Mouse (Mus musculus): ENCODE results near the gene Shc1.

Shc1 gene

DNA sequence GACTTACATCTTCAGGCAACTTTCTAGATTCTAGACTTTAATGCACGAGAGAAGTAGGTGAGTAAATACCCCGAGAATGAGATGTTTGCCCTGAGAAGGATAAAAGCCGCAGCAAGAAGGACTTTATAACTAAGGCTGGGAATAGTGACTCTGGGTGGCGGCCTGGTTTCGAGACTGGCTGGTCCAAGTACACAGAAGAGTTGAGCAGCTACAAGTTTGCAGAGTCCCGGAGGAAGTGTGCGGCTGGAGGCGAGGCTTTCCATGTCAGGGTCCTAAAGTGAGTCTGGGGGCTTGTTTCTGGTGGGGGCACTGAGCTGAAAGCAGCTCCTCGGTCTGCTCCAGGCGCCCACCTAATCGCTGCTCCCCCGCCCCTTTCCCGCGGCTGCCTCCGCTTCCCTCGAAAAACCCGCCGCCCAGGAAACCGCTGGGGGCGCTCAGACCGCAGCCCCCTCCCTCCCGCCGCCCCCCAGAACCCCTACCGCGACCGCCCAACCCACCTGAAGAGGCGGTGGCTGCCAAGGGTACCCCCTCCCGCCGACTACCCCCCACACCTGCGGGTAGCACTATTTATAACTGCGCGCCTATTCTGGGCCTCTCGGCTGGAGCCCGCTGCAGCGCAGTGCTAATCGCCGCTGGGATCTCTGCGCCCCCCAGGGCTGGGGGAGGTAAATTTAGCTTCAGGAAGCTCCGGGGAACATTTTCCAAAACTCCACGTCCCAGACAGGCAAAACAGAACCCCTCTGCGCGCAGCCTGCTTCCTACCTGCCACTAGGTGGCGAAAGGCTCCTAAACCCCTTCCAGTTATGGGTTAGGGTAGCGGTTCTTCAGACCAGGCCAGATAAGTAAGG lies 22.2 kb upstream of the Shc1 start:
- CTCF ChIA-PET: interaction anchor here (0.5 to 9.2 kb wide), 77 partner anchors 8 to 784 kb away, joined by 3 to 148 read pairs (median 4); partner anchors contain the start of genes Cks1b (in 3 of the 4), Flad1 (in 3 of the 4), Pmvk (in 3 of the 4) and Shc1 (in 3 of the 4)

DNA sequence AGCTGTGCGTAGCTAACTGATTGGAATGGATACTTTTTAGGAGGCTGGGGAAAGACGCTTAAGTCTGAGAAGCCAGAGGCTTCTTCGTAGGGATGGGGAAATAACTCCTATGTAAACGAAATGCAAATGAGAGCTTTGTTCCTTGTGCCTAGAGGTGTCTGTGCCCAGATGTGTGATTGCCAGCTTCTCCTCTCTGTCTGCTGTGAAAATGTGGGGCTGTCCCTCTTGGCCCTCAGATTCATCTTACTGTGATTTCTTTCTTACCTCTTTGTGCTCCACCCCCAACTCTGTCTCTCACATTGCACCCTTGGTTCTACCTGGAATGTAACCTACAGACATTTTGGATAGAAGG lies 21.6 kb upstream of the Shc1 start:
- CTCF ChIA-PET: interaction anchor here (0.5 to 9.2 kb wide), 74 partner anchors 9 to 414 kb away, joined by 3 to 148 read pairs (median 4); partner anchors contain the start of genes Cks1b (in 3 of the 4), Flad1 (in 3 of the 4), Pmvk (in 3 of the 4) and Shc1 (in 3 of the 4)
- POLR2A ChIA-PET: interaction anchor here (0.5 to 14.6 kb wide), 51 partner anchors 9 to 295 kb away, joined by 3 to 192 read pairs (median 4); partner anchors contain the start of genes Cks1b (in 3 of the 4), Flad1 (in 3 of the 4), Pygo2 (in 3 of the 4) and Shc1 (in 3 of the 4)

More for the DNA sequence above, 22.2 kb upstream of the Shc1 start:
- POLR2A ChIA-PET: interaction anchor here (0.5 to 14.6 kb wide), 53 partner anchors 8 to 294 kb away, joined by 3 to 192 read pairs (median 4); partner anchors contain the start of genes Cks1b (in 3 of the 4), Flad1 (in 3 of the 4), Pygo2 (in 3 of the 4) and Shc1 (in 3 of the 4)

DNA sequence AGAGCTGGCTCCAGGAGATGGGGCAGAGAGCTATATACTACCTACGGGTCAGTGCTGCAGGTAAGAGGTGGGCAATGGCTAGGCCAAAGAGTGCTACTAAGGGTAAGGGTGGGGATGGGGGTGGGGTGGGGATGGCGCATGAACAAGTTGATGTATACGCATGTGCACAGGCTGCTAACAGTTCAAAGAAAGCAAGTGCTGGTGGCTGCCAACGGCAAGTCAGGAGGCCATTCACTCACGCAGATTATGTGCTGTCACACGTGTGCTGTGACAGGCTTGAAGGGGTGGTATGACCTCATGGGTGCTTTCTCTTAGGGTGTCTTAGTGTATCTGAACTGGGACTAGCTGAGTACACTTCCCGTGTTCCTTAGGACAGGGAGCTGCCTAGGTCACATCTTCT lies 16.9 kb upstream of the Shc1 start:
- CTCF ChIA-PET: interaction anchor here in 1 of 4 experiments (0.5 to 1.2 kb wide), 3 partner anchors 16 to 58 kb away, joined by 3 to 10 read pairs (median 5); no protein-coding TSS in a partner anchor
- POLR2A ChIA-PET: interaction anchor here (0.6 to 14.6 kb wide), 12 partner anchors 10 to 29 kb away, joined by 3 to 192 read pairs (median 4); partner anchors contain the start of genes Flad1 (in 3 of the 4), Cks1b (in 2 of the 4), Pygo2 (in 2 of the 4) and Shc1 (in 2 of the 4)

DNA sequence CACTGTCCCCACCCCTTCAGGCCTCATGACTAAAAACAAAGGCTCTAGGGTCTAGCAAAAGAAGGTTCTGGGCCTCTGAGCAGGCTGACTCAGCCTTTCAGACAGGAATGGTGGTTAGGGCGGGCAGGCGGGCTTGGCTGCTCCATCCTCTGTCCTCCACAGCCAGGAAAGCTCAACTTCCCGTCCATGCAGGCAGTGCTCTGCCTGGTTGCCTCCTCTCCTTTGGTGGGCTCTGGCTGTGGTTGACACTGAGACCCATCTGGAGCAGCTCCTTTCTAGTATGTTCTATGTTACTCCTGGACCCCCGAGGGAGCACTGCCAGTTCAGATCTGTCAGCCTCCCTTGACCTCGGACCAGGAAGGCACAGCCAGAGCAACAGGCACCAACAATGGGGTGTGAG lies 15.6 kb upstream of the Shc1 start, which contains the start of gene Lenep:
Lenep (minus strand) TSS at position 101 of the 400 bp plus-strand sequence.
- ChIA-PET CTCF (interaction anchor here in 1 of 4 experiments (1.1 kb wide), 2 partner anchors 9 to 24 kb away, joined by 3 read pairs; partner anchors contain the start of gene Flad1), POLR2A (interaction anchor here in 3 of 4 experiments (0.6 to 14.6 kb wide), 10 partner anchors 9 to 420 kb away, joined by 3 to 192 read pairs (median 4); partner anchors contain the start of genes Cks1b (in 2 of the 3), Flad1 (in 2 of the 3), Shc1 (in 2 of the 3) and Pygo2 (in 1 of the 3))

DNA sequence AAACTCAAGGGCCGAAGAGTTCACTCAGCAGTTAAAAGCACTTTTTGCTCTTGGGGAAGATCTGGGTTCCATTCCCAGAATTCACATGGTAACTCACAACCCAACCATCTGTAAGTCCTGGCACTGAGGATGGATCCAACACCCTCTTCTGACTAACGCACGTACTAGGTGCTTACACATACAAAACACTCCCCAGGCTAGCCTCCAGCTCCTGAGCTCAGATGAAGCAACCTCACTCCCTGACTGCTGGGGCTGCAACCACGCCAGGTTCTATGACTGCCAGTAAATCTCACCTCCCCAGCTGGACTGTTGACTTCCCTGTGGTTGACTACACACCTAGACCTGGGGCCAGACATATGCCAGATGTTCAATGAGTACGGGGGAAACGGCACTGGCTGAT lies 11.4 kb upstream of the Shc1 start:
- POLR2A ChIA-PET: interaction anchor here (0.5 to 5.6 kb wide), 14 partner anchors 10 to 1527 kb away, joined by 3 to 65 read pairs (median 7); partner anchors contain the start of genes Cks1b (in 2 of the 4), Shc1 (in 2 of the 4), Fdps (in 1 of the 4) and Muc1 (in 1 of the 4)
- CTCF ChIA-PET: interaction anchor here (0.7 to 3.0 kb wide), 7 partner anchors 10 to 74 kb away, joined by 3 to 28 read pairs (median 4); partner anchors contain the start of genes Cks1b (in 1 of the 4) and Shc1 (in 1 of the 4)

DNA sequence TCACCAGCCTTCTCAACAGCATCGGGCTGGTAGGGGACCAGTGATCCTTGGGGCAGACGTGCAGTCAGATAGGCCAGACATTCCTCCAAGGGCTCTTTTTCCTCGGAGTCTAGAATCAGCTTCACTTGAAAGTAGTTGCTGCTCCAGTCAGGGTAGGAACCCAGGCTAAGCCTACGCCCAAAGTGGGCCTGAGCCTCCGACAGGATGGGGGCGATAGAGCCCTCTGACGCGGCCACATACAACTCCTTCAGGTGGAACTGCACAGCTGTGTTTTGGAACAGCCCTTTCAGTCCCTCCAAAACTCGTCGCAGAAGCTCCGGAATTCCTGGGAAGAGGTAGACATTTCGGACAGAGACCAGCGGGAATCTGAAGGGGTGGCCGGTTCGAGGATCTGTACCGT lies 9.8 kb upstream of the Shc1 start:
- ChIA-PET POLR2A (interaction anchor here (0.8 to 5.6 kb wide), 25 partner anchors 9 to 59 kb away, joined by 3 to 65 read pairs (median 5); partner anchors contain the start of genes Cks1b (in 3 of the 4), Shc1 (in 3 of the 4), Adam15 (in 1 of the 4) and Pbxip1 (in 1 of the 4)), CTCF (interaction anchor here (0.5 to 3.0 kb wide), 17 partner anchors 9 to 716 kb away, joined by 3 to 28 read pairs (median 5); partner anchors contain the start of genes Cks1b (in 3 of the 4) and Shc1 (in 3 of the 4))

DNA sequence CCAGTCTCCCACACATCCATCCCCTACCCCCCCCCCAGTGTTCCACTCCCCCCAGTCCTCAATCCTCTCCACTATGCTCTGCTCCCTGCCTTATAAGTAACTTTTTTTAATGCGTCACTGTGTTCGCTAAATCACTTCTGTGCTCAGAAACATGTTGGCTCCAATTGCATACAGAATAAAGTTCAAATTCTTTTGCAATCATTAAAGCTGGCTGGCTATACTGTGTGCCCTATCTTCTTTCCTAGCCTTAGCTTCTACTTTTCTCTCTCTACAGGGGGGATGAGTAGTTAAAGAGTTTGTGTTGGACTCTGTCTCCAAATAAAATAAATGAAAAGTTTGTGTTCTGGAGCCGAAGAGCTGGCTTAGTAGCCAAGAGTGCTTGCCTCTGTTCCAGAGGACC lies 8.5 kb upstream of the Shc1 start:
- CTCF ChIA-PET: interaction anchor here in 3 of 4 experiments (1.1 to 3.0 kb wide), 4 partner anchors 8 to 16 kb away, joined by 3 to 28 read pairs (median 8); partner anchors contain the start of genes Cks1b (in 1 of the 3) and Shc1 (in 1 of the 3)
- POLR2A ChIA-PET: interaction anchor here in 3 of 4 experiments (0.9 to 5.6 kb wide), 14 partner anchors 8 to 179 kb away, joined by 3 to 65 read pairs (median 8); partner anchors contain the start of genes Cks1b (in 3 of the 3), Shc1 (in 3 of the 3), Pbxip1 (in 1 of the 3) and Pygo2 (in 1 of the 3)

DNA sequence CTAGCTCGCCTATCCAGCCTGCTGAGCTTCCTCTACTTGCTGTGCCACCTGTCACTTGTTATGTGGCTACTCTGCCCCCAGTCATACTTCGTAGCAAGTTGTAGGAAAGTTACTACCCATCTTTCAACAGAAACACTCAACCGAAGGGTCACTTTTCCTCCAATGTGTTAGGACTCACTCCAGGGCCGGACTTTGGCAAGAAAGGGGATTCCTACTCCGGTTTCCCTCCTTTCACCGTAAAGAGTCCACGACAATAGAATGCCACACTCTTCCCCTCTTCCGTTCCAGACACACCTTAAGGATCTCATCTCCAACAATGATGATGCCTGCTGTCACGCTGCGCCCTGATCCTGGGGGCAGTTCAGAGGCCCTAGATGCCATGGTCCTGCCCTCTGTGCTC lies 7.4 kb upstream of the Shc1 start:
- ChIA-PET CTCF (no interaction called here), POLR2A (interaction anchor here in 2 of 4 experiments (1.3 to 5.3 kb wide), 4 partner anchors 12 to 38 kb away, joined by 6 to 46 read pairs (median 18); partner anchors contain the start of gene Zbtb7b (in 1 of the 2))

DNA sequence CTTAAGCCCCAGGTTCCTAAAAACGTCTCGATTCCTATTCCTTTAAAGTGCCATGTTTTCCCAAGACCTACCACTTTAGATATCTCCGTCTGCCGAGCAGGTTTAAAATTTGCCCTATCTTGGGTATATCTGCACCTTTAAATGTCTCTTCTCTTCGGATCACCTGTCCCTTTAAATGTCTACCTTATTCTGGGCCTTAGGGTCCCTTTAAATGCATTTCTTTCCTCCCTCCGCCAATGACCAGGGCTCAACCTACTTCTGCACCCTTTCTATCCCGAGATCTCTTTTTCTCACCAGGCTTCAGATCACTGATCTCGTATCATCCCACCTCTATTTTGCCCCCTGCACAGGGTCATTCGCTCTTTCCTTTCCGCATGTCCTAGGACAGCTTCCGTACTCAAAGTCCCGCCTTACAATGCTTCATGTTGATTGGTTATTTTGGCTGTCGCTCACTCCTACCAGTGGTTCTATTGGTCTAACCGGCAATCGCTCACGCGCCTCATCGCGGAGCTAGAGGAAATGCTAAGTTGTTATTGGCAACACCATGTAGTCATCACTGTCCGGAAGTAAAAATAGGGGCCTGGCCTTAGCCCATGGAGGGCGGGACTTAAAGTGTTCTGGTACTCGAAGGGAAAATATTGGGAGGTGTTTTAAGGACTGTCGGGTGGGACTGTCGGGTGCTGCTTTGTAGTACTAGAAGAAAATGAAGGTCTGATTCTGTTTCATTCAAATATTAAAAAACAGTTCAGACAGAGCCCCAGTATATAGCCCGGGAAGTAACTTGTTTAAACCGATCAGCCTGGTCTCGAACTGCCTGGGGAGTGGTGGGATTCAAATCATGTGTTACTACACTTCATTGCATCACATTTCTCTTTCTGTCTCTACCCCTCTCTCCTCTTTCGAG lies 6.5 kb upstream of the Shc1 start, which contains the start of gene Flad1:
Flad1 (minus strand) TSS at position 381 of the 904 bp plus-strand sequence.
- ChIA-PET CTCF (interaction anchor here in 3 of 4 experiments (0.6 to 2.1 kb wide), 17 partner anchors 9 to 169 kb away, joined by 3 to 11 read pairs (median 4); partner anchors contain the start of genes Adam15 (in 1 of the 3), Lenep (in 1 of the 3) and Pygo2 (in 1 of the 3)), POLR2A (interaction anchor here (0.5 to 2.5 kb wide), 50 partner anchors 9 to 836 kb away, joined by 3 to 30 read pairs (median 4); partner anchors contain the start of genes Pygo2 (in 3 of the 4), Adam15 (in 2 of the 4), Efna4 (in 1 of the 4) and Lenep (in 1 of the 4))

DNA sequence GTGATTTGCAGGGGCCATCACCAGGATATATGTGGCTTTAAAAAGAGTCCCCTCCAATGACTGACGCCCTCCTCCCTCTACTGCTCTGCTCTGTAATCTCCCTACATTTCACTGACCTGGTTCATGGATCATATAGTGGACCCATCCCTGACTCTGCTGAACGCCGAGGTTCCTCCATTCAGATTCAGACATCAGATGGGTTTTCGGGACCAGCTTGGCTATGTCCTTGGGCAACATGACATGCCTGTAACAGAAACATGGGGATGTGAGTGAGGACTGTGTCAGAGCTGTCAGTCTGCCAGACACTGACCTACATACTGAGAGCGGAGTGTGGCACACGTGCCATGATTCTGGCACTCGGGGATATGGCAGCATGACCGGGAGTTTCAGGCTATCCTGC lies 2.1 kb upstream of the Shc1 start:
- POLR2A ChIA-PET: interaction anchor here in 2 of 4 experiments (3.4 to 12.6 kb wide), 5 partner anchors 8 to 34 kb away, joined by 31 to 192 read pairs (median 65); partner anchors contain the start of genes Zbtb7b (in 2 of the 2) and Lenep (in 1 of the 2)
- CTCF ChIA-PET: no interaction called here

DNA sequence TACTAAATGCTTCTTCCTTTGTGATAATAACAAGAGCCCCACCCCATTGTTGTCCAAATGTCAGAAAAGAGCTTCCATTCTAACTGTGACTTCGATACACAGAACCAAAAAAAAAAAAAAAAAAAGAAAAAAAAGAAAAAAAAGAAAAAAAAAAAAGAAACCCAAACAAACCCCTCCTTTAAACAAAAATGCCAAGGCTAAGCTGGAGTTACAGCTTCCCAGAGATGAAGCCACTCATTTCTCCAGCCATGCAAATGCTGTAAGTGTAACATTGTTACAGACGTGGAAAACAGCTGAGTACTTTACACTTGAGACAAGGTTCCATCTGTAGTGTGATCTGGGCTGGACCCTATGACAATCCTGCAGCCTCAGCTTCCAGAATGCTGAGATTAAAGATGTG lies 1.1 kb upstream of the Shc1 start:
- ChIA-PET POLR2A (interaction anchor here (0.5 to 12.6 kb wide), 44 partner anchors 9 to 660 kb away, joined by 3 to 192 read pairs (median 8); partner anchors contain the start of genes Pbxip1 (in 3 of the 4), Zbtb7b (in 3 of the 4), Lenep (in 2 of the 4) and Pmvk (in 2 of the 4)), CTCF (interaction anchor here (0.6 to 2.8 kb wide), 11 partner anchors 8 to 278 kb away, joined by 3 to 26 read pairs (median 9); no protein-coding TSS in a partner anchor)

DNA sequence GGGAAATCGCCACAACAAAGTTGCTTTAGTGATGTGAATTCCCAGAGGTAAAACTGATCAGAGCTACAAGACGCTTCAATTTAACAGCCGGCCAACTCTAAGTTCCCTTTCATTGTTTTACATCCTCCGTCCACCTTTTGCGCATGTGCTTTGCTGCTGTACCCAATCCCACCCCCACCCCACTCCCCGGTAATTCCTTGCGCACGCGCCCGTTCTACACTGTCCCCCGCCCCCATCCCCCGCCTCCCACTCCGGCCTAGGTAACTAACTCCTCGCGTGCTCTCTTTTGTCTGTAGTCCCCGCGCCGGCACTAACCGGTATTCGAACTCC lies 438 bp upstream of the Shc1 start:
- CTCF ChIA-PET: interaction anchor here (0.8 to 2.8 kb wide), 15 partner anchors 9 to 172 kb away, joined by 3 to 26 read pairs (median 4); partner anchors contain the start of genes Krtcap2 (in 1 of the 4), Pmvk (in 1 of the 4), Trim46 (in 1 of the 4) and Zbtb7b (in 1 of the 4)
- POLR2A ChIA-PET: interaction anchor here (0.5 to 12.6 kb wide), 62 partner anchors 9 to 840 kb away, joined by 3 to 192 read pairs (median 6); partner anchors contain the start of genes Zbtb7b (in 3 of the 4), Efna3 (in 2 of the 4), Lenep (in 2 of the 4) and Pbxip1 (in 2 of the 4)

DNA sequence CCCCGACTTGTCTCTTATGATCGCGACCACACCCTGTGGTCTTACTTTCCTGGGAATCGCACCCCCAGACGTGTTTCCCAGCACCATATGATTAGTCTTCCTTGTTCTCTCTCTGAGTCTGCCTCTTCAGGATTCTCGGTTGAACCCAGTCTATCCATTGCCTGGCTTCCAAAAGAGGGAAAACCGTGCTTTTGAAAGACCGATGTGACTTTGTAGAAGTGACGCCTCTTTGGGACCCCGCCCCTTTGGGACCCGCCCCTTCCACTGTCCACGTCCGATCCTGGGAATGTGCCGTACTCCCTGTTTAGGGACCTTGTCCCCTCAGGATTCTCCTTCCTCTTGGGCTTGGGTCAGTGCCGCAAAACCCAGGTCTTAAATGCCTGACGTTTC lies 613 bp downstream of the Shc1 start:
- CTCF ChIA-PET: interaction anchor here (0.5 to 2.8 kb wide), 16 partner anchors 10 to 173 kb away, joined by 3 to 26 read pairs (median 4); partner anchors contain the start of genes Krtcap2 (in 1 of the 4), Pbxip1 (in 1 of the 4), Pmvk (in 1 of the 4) and Trim46 (in 1 of the 4)
- POLR2A ChIA-PET: interaction anchor here in 3 of 4 experiments (0.7 to 12.6 kb wide), 56 partner anchors 9 to 1094 kb away, joined by 3 to 192 read pairs (median 6); partner anchors contain the start of genes Zbtb7b (in 3 of the 3), Efna3 (in 2 of the 3), Lenep (in 2 of the 3) and Pbxip1 (in 2 of the 3)

DNA sequence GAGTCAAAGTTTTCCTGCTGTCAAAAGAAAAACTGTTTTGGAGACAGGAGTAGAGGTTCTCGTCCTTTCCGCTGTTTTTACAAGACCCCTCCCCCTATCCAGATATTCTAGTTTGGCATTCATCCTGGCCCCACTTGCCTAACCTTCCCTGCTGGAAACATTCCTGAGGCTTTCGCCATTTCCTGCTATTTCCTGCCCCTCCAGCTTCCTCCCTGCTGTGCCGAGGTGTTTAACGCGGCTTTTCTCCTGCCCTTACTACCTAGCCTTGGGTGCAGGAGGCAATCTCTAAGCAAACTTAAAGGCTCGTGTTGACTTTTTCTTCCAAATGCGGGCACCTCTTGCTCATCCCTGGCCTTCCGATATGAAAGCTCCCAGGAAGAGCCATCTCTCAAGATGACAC lies 1.3 kb downstream of the Shc1 start:
- CTCF ChIA-PET: interaction anchor here (0.5 to 2.8 kb wide), 6 partner anchors 23 to 353 kb away, joined by 3 to 17 read pairs (median 8); partner anchors contain the start of gene Zbtb7b (in 1 of the 4)
- POLR2A ChIA-PET: interaction anchor here (0.6 to 12.6 kb wide), 35 partner anchors 7 to 579 kb away, joined by 3 to 192 read pairs (median 8); partner anchors contain the start of genes Pygo2 (in 3 of the 4), Zbtb7b (in 3 of the 4), Lenep (in 2 of the 4) and Pbxip1 (in 2 of the 4)

DNA sequence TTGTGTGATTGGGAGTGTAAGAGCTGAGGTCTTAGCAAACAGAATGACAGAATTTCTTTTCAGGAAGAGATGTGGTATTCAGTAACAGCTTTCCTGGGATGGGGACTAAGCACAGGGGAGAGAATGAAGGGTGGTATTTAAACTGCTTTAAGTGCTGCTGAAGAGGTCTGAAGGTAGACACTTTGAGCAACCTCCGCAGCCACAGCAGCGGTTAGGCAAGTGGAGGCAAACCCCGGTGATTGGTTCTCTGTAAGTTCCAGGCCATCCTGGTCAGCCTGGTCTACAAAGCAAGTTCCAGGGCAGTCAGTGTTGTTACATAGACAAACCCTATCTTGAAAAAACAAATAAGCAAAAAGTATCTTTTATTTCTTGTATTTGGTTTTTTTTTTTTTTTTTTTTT lies 1.7 kb downstream of the Shc1 start:
- ChIA-PET POLR2A (interaction anchor here (0.8 to 12.6 kb wide), 34 partner anchors 8 to 271 kb away, joined by 3 to 192 read pairs (median 8); partner anchors contain the start of genes Pygo2 (in 3 of the 4), Flad1 (in 2 of the 4), Lenep (in 2 of the 4) and Pbxip1 (in 2 of the 4)), CTCF (interaction anchor here in 2 of 4 experiments (0.6 to 2.3 kb wide), 4 partner anchors 23 to 366 kb away, joined by 3 to 12 read pairs (median 6); partner anchors contain the start of gene Zbtb7b (in 1 of the 2))

All from embryonic stem cell, embryonic (primary cell).